Mouse (Mus musculus): ENCODE results near the gene Gm9736.
"Not testable (repeated sequence)": the region's sequence is repeated elsewhere in the genome, so short reads cannot be mapped to it uniquely, and the experiment has no call there.

Gm9736 gene

DNA sequence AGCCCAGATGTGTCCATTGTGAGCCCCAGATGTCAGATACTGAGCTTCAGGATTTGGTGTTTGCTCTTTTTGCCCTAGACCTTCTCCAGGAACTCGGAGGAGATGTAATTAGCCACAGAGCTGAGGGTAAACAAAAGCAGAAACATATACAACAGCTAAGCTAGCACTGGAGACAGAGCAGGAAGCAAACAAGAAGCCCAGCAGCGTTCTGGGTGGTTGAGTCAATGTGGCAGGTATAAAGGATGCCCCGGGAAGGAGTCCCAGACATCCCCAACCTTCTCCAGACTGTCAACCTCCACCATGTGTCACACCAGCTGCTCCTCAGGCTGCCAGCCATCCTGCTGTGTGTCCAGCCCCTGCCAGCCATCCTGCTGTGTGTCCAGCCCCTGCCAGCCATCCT, 25.0 kb downstream of the Gm9736 start, which contains the start of gene Gm10100:
TSS of gene Gm10100 (plus strand) at position 301 of the 400 bp plus-strand sequence.
- no peak for DNase-seq (ENCODE audit: low spot score in 2 of 2)

DNA sequence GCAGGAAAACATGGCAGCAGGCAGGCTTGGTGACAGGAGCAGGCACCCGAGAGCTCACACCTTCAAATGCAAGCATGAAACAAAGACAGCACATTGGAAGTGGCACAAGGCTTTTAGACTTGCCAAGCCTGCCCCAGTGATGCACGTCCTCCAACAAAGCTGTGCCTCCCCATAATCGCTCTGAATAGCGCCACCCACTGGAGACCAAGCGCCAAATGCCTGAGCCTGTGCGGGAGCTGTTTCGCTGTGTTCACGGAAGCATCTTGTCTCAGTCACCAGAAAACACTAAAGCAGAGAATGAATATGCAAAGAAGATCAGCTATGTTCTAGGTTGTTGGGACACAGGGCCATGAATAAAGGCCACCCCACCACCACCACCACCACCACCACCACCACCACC, 26.3 kb downstream of the Gm9736 start:
- DNase-seq (ENCODE audit: low spot score in 2 of 2): no peak

DNA sequence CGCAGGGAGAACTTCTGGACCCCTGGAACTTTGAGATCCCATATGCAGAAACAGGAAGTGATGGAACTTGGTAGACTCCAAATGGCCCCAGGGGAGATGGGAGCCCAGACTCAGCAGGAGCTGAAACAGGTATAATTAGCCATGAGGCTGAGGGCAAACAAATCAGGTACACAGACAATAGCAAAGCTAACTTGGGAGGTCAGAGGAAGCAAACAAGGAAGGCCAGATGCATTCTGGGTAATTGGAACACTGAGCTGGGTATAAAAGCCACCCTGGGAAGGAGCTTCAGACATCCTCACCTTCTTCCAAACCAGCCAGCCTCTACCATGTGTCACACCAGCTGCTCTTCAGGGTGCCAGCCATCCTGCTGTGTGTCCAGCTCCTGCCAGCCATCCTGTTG, 30.9 kb downstream of the Gm9736 start, which contains the start of gene Krtap12-1:
TSS of gene Krtap12-1 (plus strand) at position 301 of the 400 bp plus-strand sequence.
- DNase-seq (ENCODE audit: low spot score in 2 of 2): not testable (repeated sequence)

DNA sequence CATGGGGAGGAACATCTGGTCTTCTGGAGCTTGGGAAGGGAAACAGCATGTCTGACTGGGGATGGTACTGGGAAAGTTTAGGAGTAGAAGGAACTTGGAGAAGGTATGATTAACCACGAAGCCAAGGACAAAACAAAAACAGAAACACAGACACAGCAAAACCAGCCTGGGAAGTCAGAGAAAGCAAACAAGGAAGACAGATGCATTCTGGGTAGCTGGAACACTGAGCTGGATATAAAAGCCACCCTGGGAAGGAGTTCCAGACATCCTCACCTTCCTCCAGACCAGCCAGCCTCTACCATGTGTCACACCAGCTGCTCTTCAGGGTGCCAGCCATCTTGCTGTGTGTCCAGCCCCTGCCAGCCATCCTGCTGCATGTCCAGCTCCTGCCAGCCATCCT, 35.6 kb downstream of the Gm9736 start, which contains the start of gene Gm10142:
TSS of gene Gm10142 (plus strand) at position 301 of the 400 bp plus-strand sequence.
- DNase-seq (ENCODE audit: low spot score in 2 of 2): no peak

DNA sequence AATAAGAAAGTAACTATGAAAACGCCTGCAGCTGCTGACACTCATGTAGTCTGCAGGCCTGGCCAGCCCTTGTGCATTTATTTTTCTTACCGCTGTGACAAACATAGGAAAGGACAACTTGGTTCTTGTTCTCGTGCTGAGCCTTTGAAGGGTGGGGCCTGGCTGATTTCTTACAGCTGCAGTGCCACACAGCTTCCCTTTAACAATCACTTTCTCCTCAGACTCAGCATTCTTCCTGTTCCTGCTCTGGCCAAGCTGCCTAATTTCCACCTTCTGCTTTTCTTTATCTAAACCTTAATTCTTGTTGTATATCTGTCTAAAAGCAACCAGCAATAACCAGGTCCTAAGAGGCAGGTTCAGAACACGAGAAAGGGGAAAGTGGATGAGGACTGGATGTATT, 37.4 kb downstream of the Gm9736 start:
- no peak for DNase-seq (ENCODE audit: low spot score in 2 of 2)

DNA sequence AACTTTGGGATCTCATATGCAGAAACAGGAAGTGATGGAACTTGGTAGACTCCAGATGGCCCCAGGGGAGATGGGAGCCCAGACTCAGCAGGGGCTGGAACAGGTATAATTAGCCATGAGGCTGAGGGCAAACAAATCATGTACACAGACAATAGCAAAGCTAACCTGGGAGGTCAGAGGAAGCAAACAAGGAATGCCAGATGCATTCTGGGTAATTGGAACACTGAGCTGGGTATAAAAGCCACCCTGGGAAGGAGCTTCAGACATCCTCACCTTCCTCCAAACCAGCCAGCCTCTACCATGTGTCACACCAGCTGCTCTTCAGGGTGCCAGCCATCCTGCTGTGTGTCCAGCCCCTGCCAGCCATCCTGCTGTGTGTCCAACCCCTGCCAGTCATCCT, 40.0 kb downstream of the Gm9736 start, which contains the start of gene Gm10024:
TSS of gene Gm10024 (plus strand) at position 301 of the 400 bp plus-strand sequence.
- not testable (repeated sequence) for DNase-seq (ENCODE audit: low spot score in 2 of 2)

DNA sequence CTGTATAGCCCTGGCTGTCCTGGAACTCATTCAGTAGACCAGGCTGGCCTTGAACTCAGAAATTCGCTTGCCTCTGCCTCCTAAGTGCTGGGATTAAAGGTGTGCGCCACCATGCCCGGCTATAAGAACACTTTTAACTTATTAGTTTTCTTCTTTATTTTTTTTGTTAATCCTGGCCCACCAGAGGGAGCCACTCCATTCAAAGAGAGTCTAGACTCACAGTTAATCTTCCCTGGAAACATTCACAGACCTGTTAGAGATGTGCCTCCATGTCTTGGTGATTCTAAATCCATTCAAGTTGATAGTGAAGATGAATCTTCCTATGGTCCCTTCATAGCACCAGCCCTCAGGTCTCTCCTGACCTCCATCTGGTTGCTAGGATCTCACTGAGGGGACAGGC, 41.3 kb downstream of the Gm9736 start:
- no peak for DNase-seq (ENCODE audit: low spot score in 2 of 2)

DNA sequence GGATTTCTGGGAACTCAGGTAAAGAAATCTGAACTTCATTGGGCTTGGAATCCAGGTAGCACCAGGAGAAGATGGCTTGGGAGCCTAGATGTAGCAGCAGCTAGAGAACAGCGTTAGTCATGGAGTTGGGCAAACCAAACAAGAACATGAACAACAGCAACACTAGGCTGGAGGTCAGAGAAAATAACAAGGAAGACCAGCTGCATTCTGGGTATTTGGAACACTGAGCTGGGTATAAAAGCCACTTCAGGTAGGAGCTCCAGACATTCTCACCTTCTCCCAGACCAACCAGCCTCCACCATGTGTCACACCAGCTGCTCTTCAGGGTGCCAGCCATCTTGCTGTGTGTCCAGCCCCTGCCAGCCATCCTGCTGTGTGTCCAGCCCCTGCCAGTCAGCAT, 44.8 kb downstream of the Gm9736 start, which contains the start of gene Gm10272:
TSS of gene Gm10272 (plus strand) at position 301 of the 400 bp plus-strand sequence.
- no peak for DNase-seq (ENCODE audit: low spot score in 2 of 2)
